Mouse (Mus musculus) lung, postnatal 0 days (tissue): ENCODE data around the gene Spata13.

Source experiments
- CTCF ChIP-seq: IDR thresholded peaks from 2 replicates; pipeline ENCODE4 v1.5.1; 2016; ENCODE audit warnings: antibody characterized with exemption, mild to moderate bottlenecking
- EP300 ChIP-seq: IDR thresholded peaks from 2 replicates; pipeline ENCODE4 v1.6.1; 2016; ENCODE audit warnings: antibody characterized with exemption, mild to moderate bottlenecking, control low read depth

DNA sequence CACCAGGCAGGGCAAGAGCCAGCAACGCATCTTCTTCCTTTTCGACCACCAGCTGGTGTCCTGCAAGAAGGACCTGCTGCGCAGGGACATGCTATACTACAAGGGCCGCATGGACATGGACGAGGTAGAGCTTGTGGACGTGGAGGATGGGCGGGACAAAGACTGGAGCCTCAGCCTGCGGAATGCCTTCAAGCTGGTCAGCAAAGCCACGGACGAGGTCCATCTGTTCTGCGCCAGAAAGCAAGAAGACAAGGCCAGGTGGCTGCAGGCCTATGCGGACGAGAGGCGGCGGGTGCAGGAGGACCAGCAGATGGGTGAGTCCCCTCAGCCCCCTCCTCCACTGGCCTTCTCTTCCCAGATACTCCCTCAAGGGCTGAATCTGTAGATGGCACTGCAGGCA, 122.5 kb downstream of the Spata13 start:
- TF ChIP-seq EP300 (no peak), CTCF (no peak)
